In genomic region chr13:23739069-23739921, GRCm38 (mm10) we compare ENCODE assay signal across 8 mouse cellular contexts. TPM values are rescaled to one million over a fixed set of nuclear protein-coding genes. Genes with fewer than 3 reads are reported as not detected.
DNase-seq lines count a peak whose midpoint lies in the region; ATAC-seq and TF ChIP-seq lines count a peak whose summit lies in the region.

No protein-coding gene starts in this region.

- H3K27me3 ChIP-seq in embryonic facial prominence, embryonic 13.5 days = no peaks in the 10 kb centered on the region
- H3K27me3 ChIP-seq in heart, adult 2 months (ENCODE audit: control insufficient read depth, insufficient read depth, low read length) = no peaks in the 10 kb centered on the region
- no peaks in the 10 kb centered on the region for H3K27me3 ChIP-seq in kidney, adult 2 months (replicated peaks; ENCODE audit: control insufficient read depth, insufficient read depth, low read length)
- no peaks in the 10 kb centered on the region for H3K27me3 ChIP-seq in limb, embryonic 11.5 days (ENCODE audit: control insufficient read depth, insufficient read depth, low read length)
- H3K27me3 ChIP-seq in midbrain, embryonic 13.5 days = no peaks in the 10 kb centered on the region

- peak; percentile 92 for TF ChIP-seq POLR2A in heart, adult 2 months (IDR thresholded peaks at IDR 0.05; ENCODE audit: insufficient read depth, low read depth, low read length)
- TF ChIP-seq POLR2A in kidney, adult 2 months (IDR thresholded peaks at IDR 0.05; ENCODE audit: low read depth, low read length) = peak; percentile 70

- H3K4me2 ChIP-seq in embryonic facial prominence, embryonic 13.5 days = peak overlapping the region; percentile 97
- H3K4me2 ChIP-seq in limb, embryonic 11.5 days (ENCODE audit: low read depth, severe bottlenecking) = peak overlapping the region; percentile 70
- H3K4me2 ChIP-seq in midbrain, embryonic 13.5 days (replicated peaks) = peak overlapping the region; percentile 100

- intact Hi-C loops in heart, adult 2 months (cut with DNase I) = loop anchor here (1.0 to 10.0 kb wide), 2 partner anchors 41 to 1984 kb away; partner anchors contain the start of genes Hist1h2ak, Hist1h2bn, Hist1h4c and Hist1h4k

- 0 out of 2 replicates have a peak, but pooled peaks have one; percentile 15 for TF ChIP-seq CTCF in heart, adult 2 months (IDR thresholded peaks at IDR 0.05)
- no peak for TF ChIP-seq CTCF in kidney, adult 2 months (conservative IDR thresholded peaks at IDR 0.05; ENCODE audit: insufficient read depth, insufficient read length, low read depth, low read length)

- H3K9me3 ChIP-seq in embryonic facial prominence, embryonic 13.5 days = no peaks in the 10 kb centered on the region
- no peaks in the 10 kb centered on the region for H3K9me3 ChIP-seq in limb, embryonic 11.5 days (ENCODE audit: control insufficient read depth, low read length)
- no peaks in the 10 kb centered on the region for H3K9me3 ChIP-seq in midbrain, embryonic 13.5 days

- peak overlapping the region; percentile 99 for H3K27ac ChIP-seq in embryonic facial prominence, embryonic 13.5 days
- peak overlapping the region; percentile 96 for H3K27ac ChIP-seq in heart, adult 2 months
- peak overlapping the region; percentile 98 for H3K27ac ChIP-seq in kidney, adult 2 months (ENCODE audit: insufficient read depth, low read depth, low read length)
- H3K27ac ChIP-seq in limb, embryonic 11.5 days (replicated peaks; ENCODE audit: low read depth, low read length) = peak overlapping the region; percentile 99
- peak overlapping the region; percentile 91 for H3K27ac ChIP-seq in midbrain, embryonic 13.5 days

- peak overlapping the region; percentile 65 for H3K4me3 ChIP-seq in embryonic facial prominence, embryonic 13.5 days
- H3K4me3 ChIP-seq in heart, adult 2 months = peak overlapping the region; percentile 89
- peak overlapping the region; percentile 69 for H3K4me3 ChIP-seq in kidney, adult 2 months (ENCODE audit: insufficient read depth, low read depth, low read length)
- H3K4me3 ChIP-seq in limb, embryonic 11.5 days (ENCODE audit: low read depth, low read length) = peak overlapping the region; percentile 48
- peak overlapping the region; percentile 46 for H3K4me3 ChIP-seq in midbrain, embryonic 13.5 days (replicated peaks)

- peaks cover 13% of the 10 kb centered on the region for H3K4me1 ChIP-seq in embryonic facial prominence, embryonic 13.5 days
- peaks cover 1% of the 10 kb centered on the region; the same call in 1 of the 2 replicates for H3K4me1 ChIP-seq in heart, adult 2 months (ENCODE audit: control insufficient read depth, insufficient read depth, low read length)
- H3K4me1 ChIP-seq in kidney, adult 2 months (ENCODE audit: control insufficient read depth, insufficient read depth, low read length) = peaks cover 4% of the 10 kb centered on the region; the same call in 1 of the 2 replicates
- no peaks in the 10 kb centered on the region for H3K4me1 ChIP-seq in limb, embryonic 11.5 days (ENCODE audit: control insufficient read depth, insufficient read depth, low read length)
- H3K4me1 ChIP-seq in midbrain, embryonic 13.5 days (replicated peaks) = peaks cover 25% of the 10 kb centered on the region

- ATAC-seq in embryonic facial prominence, embryonic 13.5 days (ENCODE audit: insufficient number of reproducible peaks, insufficient read depth, low FRiP score, low TSS enrichment, low read depth) = peak; percentile 84
- peak; percentile 88 for ATAC-seq in limb, embryonic 11.5 days (ENCODE audit: insufficient number of reproducible peaks, low FRiP score, low TSS enrichment, low read depth)
- peak; percentile 90 for ATAC-seq in midbrain, embryonic 13.5 days

- H3K36me3 ChIP-seq in embryonic facial prominence, embryonic 13.5 days = no peaks in the 10 kb centered on the region
- peaks cover 18% of the 10 kb centered on the region for H3K36me3 ChIP-seq in heart, adult 2 months (ENCODE audit: control insufficient read depth, insufficient read depth, low read length)
- H3K36me3 ChIP-seq in kidney, adult 2 months (ENCODE audit: control insufficient read depth, insufficient read depth, low read length) = peaks cover 3% of the 10 kb centered on the region; the same call in 1 of the 2 replicates
- H3K36me3 ChIP-seq in limb, embryonic 11.5 days (ENCODE audit: control insufficient read depth, insufficient read depth, low read length) = no peaks in the 10 kb centered on the region
- H3K36me3 ChIP-seq in midbrain, embryonic 13.5 days = no peaks in the 10 kb centered on the region

- peak; percentile 77; the same call in 1 of the 2 replicates for TF ChIP-seq EP300 in heart, adult 2 months (IDR thresholded peaks at IDR 0.05; ENCODE audit: insufficient read depth, low read depth, low read length)

- DNase-seq in 3134 (ENCODE audit: extremely low read depth, insufficient read length, low spot score) = peak; percentile 96
- peak; percentile 92 to 94 for DNase-seq in adrenal gland, postnatal 36 days
- peak; percentile 90 to 97 for DNase-seq in heart, adult 2 months
- DNase-seq in kidney, adult 2 months = peak; percentile 99
- DNase-seq in limb, embryonic 11.5 days (ENCODE audit: low spot score) = peak; percentile 97
- peak; percentile 91 for DNase-seq in spleen, adult 12 weeks (ENCODE audit: low spot score)

- peak overlapping the region; percentile 89 for H3K9ac ChIP-seq in embryonic facial prominence, embryonic 13.5 days
- H3K9ac ChIP-seq in heart, adult 2 months (ENCODE audit: low read depth, low read length) = peak overlapping the region; percentile 85
- peak overlapping the region; percentile 77 for H3K9ac ChIP-seq in limb, embryonic 11.5 days (ENCODE audit: low read length)
- peak overlapping the region; percentile 75 for H3K9ac ChIP-seq in midbrain, embryonic 13.5 days (replicated peaks)

- no peaks in the 10 kb centered on the region for H3K79me2 ChIP-seq in heart, adult 2 months (replicated peaks; ENCODE audit: control insufficient read depth, insufficient read depth, low read length)

- under 1% methylated on average over 39 of the region's 39 CpGs for whole genome bisulfite sequencing in embryonic facial prominence, embryonic 13.5 days
- WGBS in heart, adult 2 months = under 1% methylated on average over 39 of the region's 39 CpGs
- under 1% methylated on average over 39 of the region's 39 CpGs for WGBS in kidney, adult 2 months
- under 1% methylated on average over 39 of the region's 39 CpGs for WGBS in limb, embryonic 11.5 days
- under 1% methylated on average over 39 of the region's 39 CpGs for WGBS in midbrain, embryonic 13.5 days

RNA-seq across cellular contexts. Expression of gene Hist1h1c, which starts 0.7 kb away (rescaled TPM):
- total RNA-seq in adrenal gland, postnatal 36 days (2021) = 100 to 1,000 TPM; 145 to 279 TPM
- polyA plus RNA-seq in embryonic facial prominence, embryonic 13.5 days (2015; fragmentation: Nextera tagmentation; extraction: Ambion mirVana) = 25.0 and 28.9 TPM in 2 replicates
- total RNA-seq in heart, adult 2 months (2021) = 100 to 1,000 TPM; 147 to 185 TPM
- 55.5 and 80.0 TPM in 2 replicates for polyA plus RNA-seq in heart, adult 2 months (2012; rRNA removed)
- polyA plus RNA-seq in kidney, adult 2 months (2012; rRNA removed) = 68.7 and 76.0 TPM in 2 replicates
- 15.4 and 16.6 TPM in 2 replicates for polyA plus RNA-seq in limb, embryonic 11.5 days (2014; fragmentation: Nextera tagmentation; extraction: Ambion mirVana)
- polyA plus RNA-seq in midbrain, embryonic 13.5 days (2015; fragmentation: Nextera tagmentation; extraction: Ambion mirVana) = 9.8 and 11.1 TPM in 2 replicates

RNA-seq across cellular contexts. Expression of gene Hist1h3c, which starts 6.1 kb away (rescaled TPM):
- 10 to 100 TPM; 20.5 to 26.8 TPM for total RNA-seq in adrenal gland, postnatal 36 days (2021)
- 11.3 and 14.4 TPM in 2 replicates for polyA plus RNA-seq in embryonic facial prominence, embryonic 13.5 days (2015; fragmentation: Nextera tagmentation; extraction: Ambion mirVana)
- total RNA-seq in heart, adult 2 months (2021) = 1 to 10 TPM in 1 of 2 experiments, not detected in 1; 2.5 TPM
- polyA plus RNA-seq in heart, adult 2 months (2012; rRNA removed) = 0.64 TPM in 1 of 2 replicates, not detected in the other
- polyA plus RNA-seq in kidney, adult 2 months (2012; rRNA removed) = 0.39 and 1.1 TPM in 2 replicates
- polyA plus RNA-seq in limb, embryonic 11.5 days (2014; fragmentation: Nextera tagmentation; extraction: Ambion mirVana) = 13.3 and 14.0 TPM in 2 replicates
- 3.2 and 4.4 TPM in 2 replicates for polyA plus RNA-seq in midbrain, embryonic 13.5 days (2015; fragmentation: Nextera tagmentation; extraction: Ambion mirVana)

RNA-seq across cellular contexts. Expression of gene Hist1h2bb, which starts 7.2 kb away (rescaled TPM):
- total RNA-seq in adrenal gland, postnatal 36 days (2021) = 10 to 100 TPM; 34.0 to 41.3 TPM
- polyA plus RNA-seq in embryonic facial prominence, embryonic 13.5 days (2015; fragmentation: Nextera tagmentation; extraction: Ambion mirVana) = 3.5 and 4.2 TPM in 2 replicates
- 1 to 10 TPM; 3.2 to 4.9 TPM for total RNA-seq in heart, adult 2 months (2021)
- 0.47 and 0.76 TPM in 2 replicates for polyA plus RNA-seq in heart, adult 2 months (2012; rRNA removed)
- 2.0 and 2.8 TPM in 2 replicates for polyA plus RNA-seq in kidney, adult 2 months (2012; rRNA removed)
- polyA plus RNA-seq in limb, embryonic 11.5 days (2014; fragmentation: Nextera tagmentation; extraction: Ambion mirVana) = 1.7 and 3.4 TPM in 2 replicates
- polyA plus RNA-seq in midbrain, embryonic 13.5 days (2015; fragmentation: Nextera tagmentation; extraction: Ambion mirVana) = 2.8 and 3.2 TPM in 2 replicates

RNA-seq across cellular contexts. Expression of gene Hist1h2ab, which starts 11.6 kb away (rescaled TPM):
- 10 to 100 TPM; 58.1 to 68.0 TPM for total RNA-seq in adrenal gland, postnatal 36 days (2021)
- 53.1 and 58.6 TPM in 2 replicates for polyA plus RNA-seq in embryonic facial prominence, embryonic 13.5 days (2015; fragmentation: Nextera tagmentation; extraction: Ambion mirVana)
- 1 to 10 TPM; 4.4 to 6.7 TPM for total RNA-seq in heart, adult 2 months (2021)
- 0.51 TPM in 1 of 2 replicates, not detected in the other for polyA plus RNA-seq in heart, adult 2 months (2012; rRNA removed)
- polyA plus RNA-seq in kidney, adult 2 months (2012; rRNA removed) = 1.3 and 1.5 TPM in 2 replicates
- polyA plus RNA-seq in limb, embryonic 11.5 days (2014; fragmentation: Nextera tagmentation; extraction: Ambion mirVana) = 63.8 and 65.5 TPM in 2 replicates
- polyA plus RNA-seq in midbrain, embryonic 13.5 days (2015; fragmentation: Nextera tagmentation; extraction: Ambion mirVana) = 28.4 and 31.0 TPM in 2 replicates

RNA-seq across cellular contexts. Expression of gene Hist1h3b, which starts 12.8 kb away (rescaled TPM):
- 10 to 100 TPM; 54.7 to 79.9 TPM for total RNA-seq in adrenal gland, postnatal 36 days (2021)
- polyA plus RNA-seq in embryonic facial prominence, embryonic 13.5 days (2015; fragmentation: Nextera tagmentation; extraction: Ambion mirVana) = 15.6 and 18.1 TPM in 2 replicates
- total RNA-seq in heart, adult 2 months (2021) = 1 to 10 TPM; 6.4 to 8.0 TPM
- 1.7 TPM in 1 of 2 replicates, not detected in the other for polyA plus RNA-seq in heart, adult 2 months (2012; rRNA removed)
- 0.88 and 1.4 TPM in 2 replicates for polyA plus RNA-seq in kidney, adult 2 months (2012; rRNA removed)
- 7.5 and 12.0 TPM in 2 replicates for polyA plus RNA-seq in limb, embryonic 11.5 days (2014; fragmentation: Nextera tagmentation; extraction: Ambion mirVana)
- polyA plus RNA-seq in midbrain, embryonic 13.5 days (2015; fragmentation: Nextera tagmentation; extraction: Ambion mirVana) = 6.3 and 8.7 TPM in 2 replicates

Comparison
In these comparisons a context has a peak if more than half of its experiments do, and no peak if none do; other contexts are left out.
1. Peak in every context shown above with its lines: DNase-seq, ATAC-seq, H3K4me3 ChIP-seq and H3K27ac ChIP-seq.